Mouse (Mus musculus): ENCODE measurements around the gene Aurkb. TPM values are rescaled to one million over a fixed set of nuclear protein-coding genes. Genes with fewer than 3 reads are reported as not detected.

The Aurkb gene
- polyA plus RNA-seq, 1 experiment from 2014 or later, result 177 TPM

DNA sequence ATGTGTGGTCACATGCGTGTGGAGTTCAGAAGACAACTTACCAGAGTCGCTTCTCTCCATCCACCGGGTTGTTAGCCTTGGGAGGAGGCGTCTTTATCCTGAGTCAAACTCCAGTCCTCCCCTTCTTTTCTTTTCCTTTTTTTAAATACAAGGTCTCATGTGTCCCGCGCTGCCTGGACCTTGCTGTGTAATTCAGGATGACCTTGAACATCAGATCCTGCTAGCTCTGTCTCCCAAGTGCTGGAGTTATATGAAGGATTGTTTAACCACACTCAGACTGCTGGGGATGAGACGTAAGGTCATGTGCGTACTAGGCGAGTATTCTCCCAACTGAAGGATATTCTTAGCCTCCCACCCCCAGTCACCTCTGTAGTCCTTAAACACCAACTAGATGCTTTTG lies 31.9 kb downstream of the Aurkb start:
- no peak overlapping the region for H3K4me2 ChIP-seq (replicated peaks; ENCODE audit: low read depth, low read length)
- no peak overlapping the region for H3K9ac ChIP-seq (replicated peaks; ENCODE audit: low read length)
- no peaks in the 10 kb centered on the region for H3K27me3 ChIP-seq (ENCODE audit: insufficient read depth, low read length)
- H3K4me3 ChIP-seq (ENCODE audit: low read length), result no peak overlapping the region
- H3K9me3 ChIP-seq (ENCODE audit: low read length), result no peaks in the 10 kb centered on the region
- ATAC-seq (ENCODE audit: low FRiP score, low TSS enrichment), result no peak
- no peaks in the 10 kb centered on the region for H3K36me3 ChIP-seq (ENCODE audit: insufficient read depth, low read length)
- peaks cover 12% of the 10 kb centered on the region for H3K4me1 ChIP-seq (ENCODE audit: insufficient read depth, low read length)
- no peak overlapping the region for H3K27ac ChIP-seq (ENCODE audit: low read length)
- 78% methylated on average over 9 of the region's 9 CpGs for WGBS

DNA sequence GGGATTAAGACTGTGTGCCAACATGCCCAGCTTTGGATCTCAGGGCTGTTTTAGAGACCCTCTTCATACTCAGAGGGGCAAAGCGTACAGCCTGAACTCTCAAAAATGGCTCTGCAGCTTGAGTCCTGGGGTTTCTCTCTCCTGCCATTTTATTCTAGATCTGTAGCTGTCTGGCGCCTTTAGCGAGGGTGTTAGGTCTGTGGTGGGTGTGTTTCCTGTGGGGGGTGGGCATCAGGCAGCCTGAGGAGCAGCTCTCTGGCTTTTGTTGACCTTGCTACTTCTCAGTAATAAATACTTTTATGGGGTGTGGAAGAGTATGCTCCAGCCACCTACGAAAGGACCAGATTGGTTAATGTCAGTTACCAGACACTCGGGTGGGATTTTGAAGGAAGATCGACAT lies 32.6 kb downstream of the Aurkb start:
- WGBS, result 54% methylated on average over 6 of the region's 6 CpGs
- Histone ChIP-seq H3K27me3 (ENCODE audit: insufficient read depth, low read length) (no peaks in the 10 kb centered on the region), H3K4me1 (ENCODE audit: insufficient read depth, low read length) (peaks cover 8% of the 10 kb centered on the region), H3K9me3 (ENCODE audit: low read length) (no peaks in the 10 kb centered on the region), H3K4me2 (replicated peaks; ENCODE audit: low read depth, low read length) (no peak overlapping the region), H3K9ac (replicated peaks; ENCODE audit: low read length) (no peak overlapping the region), H3K36me3 (ENCODE audit: insufficient read depth, low read length) (no peaks in the 10 kb centered on the region), H3K4me3 (ENCODE audit: low read length) (no peak overlapping the region), H3K27ac (ENCODE audit: low read length) (no peak overlapping the region)
- no peak for ATAC-seq (ENCODE audit: low FRiP score, low TSS enrichment)

DNA sequence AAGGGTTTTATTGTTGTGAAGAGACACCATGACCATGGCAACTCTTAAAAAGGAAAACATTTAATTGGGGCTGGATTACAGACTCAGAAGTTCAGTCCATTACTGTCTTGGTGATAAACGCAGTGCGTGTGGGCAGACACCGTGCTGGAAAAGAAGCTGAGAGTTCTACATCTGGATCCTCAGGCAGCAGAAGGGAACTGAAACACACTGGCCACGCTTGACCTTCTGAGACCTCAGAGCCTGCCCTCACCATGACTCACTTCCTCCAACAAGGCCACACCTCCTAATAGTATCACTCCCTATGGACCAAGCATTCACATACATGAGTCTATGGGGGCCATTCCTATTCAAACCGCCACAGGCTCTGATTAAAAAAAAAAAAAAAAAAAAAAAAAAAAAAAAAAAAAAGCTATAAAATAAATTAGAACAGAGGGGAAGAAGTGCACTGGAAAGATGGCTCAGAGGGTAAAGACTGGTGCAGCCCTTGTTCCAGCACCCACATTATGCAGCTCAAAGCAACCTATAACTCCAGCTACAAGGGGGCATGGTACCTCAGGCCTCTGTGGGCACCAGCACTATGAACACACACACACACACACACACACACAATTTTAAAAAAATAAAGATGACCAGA lies 33.5 kb downstream of the Aurkb start:
- Histone ChIP-seq H3K27me3 (ENCODE audit: insufficient read depth, low read length) (no peaks in the 10 kb centered on the region), H3K9me3 (ENCODE audit: low read length) (no peaks in the 10 kb centered on the region), H3K4me2 (replicated peaks; ENCODE audit: low read depth, low read length) (no peak overlapping the region), H3K27ac (ENCODE audit: low read length) (no peak overlapping the region), H3K9ac (replicated peaks; ENCODE audit: low read length) (no peak overlapping the region), H3K36me3 (ENCODE audit: insufficient read depth, low read length) (no peaks in the 10 kb centered on the region), H3K4me3 (ENCODE audit: low read length) (no peak overlapping the region), H3K4me1 (ENCODE audit: insufficient read depth, low read length) (peaks cover 8% of the 10 kb centered on the region)
- 43% methylated on average over 5 of the region's 5 CpGs for WGBS
- no peak for ATAC-seq (ENCODE audit: low FRiP score, low TSS enrichment)

DNA sequence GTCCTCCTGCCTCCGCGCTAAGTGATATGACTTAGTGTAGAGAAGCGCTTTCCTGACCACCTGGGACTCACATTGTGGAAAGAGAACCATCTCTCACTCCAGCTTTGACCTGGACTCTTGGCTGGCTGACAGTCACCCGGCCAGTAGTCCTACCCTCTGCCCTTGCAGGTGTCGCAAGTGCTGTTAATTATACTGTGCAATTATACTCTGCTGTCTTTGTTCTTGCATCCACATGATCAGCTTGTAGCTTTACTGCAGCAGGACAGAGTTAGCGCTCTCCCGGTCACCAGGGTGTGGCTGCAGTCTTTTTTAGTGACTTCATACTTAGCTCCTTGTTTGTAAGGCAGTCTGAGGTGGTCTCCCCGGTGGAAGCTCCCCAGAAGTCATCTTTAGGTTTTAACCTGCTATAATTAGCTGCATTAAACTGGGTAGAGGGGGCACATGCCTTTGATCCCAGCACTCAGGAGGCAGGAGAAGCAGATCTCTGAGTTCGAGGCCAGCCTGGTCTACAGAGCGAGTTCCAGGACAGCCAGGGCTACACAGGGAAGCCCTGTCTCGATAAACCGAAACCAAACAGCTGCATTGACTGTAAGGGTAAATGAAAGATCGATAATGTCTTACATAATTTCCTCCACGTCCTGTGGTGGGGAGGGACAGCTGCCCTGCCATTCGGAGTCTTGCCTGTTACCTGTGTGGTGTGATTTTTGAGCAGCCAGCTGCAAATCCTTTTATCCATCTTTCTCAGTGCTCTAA lies 34.8 kb downstream of the Aurkb start:
- H3K27ac ChIP-seq (ENCODE audit: low read length), result no peak overlapping the region
- peaks cover 8% of the 10 kb centered on the region; the same call in 1 of the 2 replicates for H3K4me1 ChIP-seq (ENCODE audit: insufficient read depth, low read length)
- H3K4me3 ChIP-seq (ENCODE audit: low read length), result no peak overlapping the region
- ATAC-seq (ENCODE audit: low FRiP score, low TSS enrichment), result no peak
- no peaks in the 10 kb centered on the region for H3K27me3 ChIP-seq (ENCODE audit: insufficient read depth, low read length)
- no peak overlapping the region for H3K9ac ChIP-seq (replicated peaks; ENCODE audit: low read length)
- no peaks in the 10 kb centered on the region for H3K9me3 ChIP-seq (ENCODE audit: low read length)
- 71% methylated on average over 15 of the region's 15 CpGs for WGBS
- H3K36me3 ChIP-seq (ENCODE audit: insufficient read depth, low read length), result no peaks in the 10 kb centered on the region
- no peak overlapping the region for H3K4me2 ChIP-seq (replicated peaks; ENCODE audit: low read depth, low read length)

DNA sequence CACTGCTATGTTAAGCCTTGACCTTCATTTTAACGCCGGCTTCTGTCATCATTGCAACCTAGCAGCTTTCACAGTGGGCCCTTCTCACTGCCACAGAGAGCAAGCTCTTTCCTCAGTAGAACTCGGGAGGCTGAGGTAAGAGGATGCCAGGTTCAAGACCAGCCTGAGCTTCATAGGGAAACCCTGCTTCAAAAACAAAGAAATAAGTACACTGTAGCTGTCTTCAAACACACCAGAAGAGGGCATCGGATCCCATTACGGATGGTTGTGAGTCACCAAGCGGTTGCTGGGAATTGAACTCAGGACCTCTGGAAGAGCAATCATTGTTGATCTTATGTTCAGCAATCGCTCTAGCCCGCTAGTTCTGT lies 35.4 kb downstream of the Aurkb start:
- no peak overlapping the region for H3K4me2 ChIP-seq (replicated peaks; ENCODE audit: low read depth, low read length)
- no peaks in the 10 kb centered on the region for H3K27me3 ChIP-seq (ENCODE audit: insufficient read depth, low read length)
- no peak overlapping the region for H3K4me3 ChIP-seq (ENCODE audit: low read length)
- WGBS, result 95% methylated on average over 8 of the region's 8 CpGs
- no peak overlapping the region for H3K27ac ChIP-seq (ENCODE audit: low read length)
- no peaks in the 10 kb centered on the region for H3K36me3 ChIP-seq (ENCODE audit: insufficient read depth, low read length)
- no peaks in the 10 kb centered on the region for H3K9me3 ChIP-seq (ENCODE audit: low read length)
- no peak overlapping the region for H3K9ac ChIP-seq (replicated peaks; ENCODE audit: low read length)
- ATAC-seq (ENCODE audit: low FRiP score, low TSS enrichment), result no peak
- H3K4me1 ChIP-seq (ENCODE audit: insufficient read depth, low read length), result peaks cover 8% of the 10 kb centered on the region; the same call in 1 of the 2 replicates

DNA sequence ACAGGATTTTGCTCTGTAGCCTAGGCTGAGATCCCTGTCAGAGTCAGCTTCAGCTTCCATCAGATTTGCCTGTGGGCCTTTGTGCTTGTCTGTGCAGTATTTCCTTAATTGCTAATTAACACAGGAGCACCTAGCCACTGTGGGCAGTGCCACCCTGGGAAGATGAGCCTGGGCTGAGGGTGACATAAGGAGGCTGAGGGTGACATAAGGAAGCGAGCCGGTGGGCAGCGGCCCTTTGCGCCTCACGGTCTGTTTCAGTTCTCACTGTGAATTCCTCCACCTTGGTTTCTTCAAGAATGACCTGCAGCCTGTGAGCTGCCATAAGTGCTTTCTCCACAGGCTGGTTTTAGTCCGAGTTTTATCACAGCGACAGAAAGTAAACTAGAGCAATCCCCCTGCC lies 36.2 kb downstream of the Aurkb start:
- H3K4me3 ChIP-seq (ENCODE audit: low read length), result no peak overlapping the region
- 78% methylated on average over 7 of the region's 7 CpGs for WGBS
- H3K27me3 ChIP-seq (ENCODE audit: insufficient read depth, low read length), result no peaks in the 10 kb centered on the region
- no peak overlapping the region for H3K9ac ChIP-seq (replicated peaks; ENCODE audit: low read length)
- peaks cover 11% of the 10 kb centered on the region for H3K4me1 ChIP-seq (ENCODE audit: insufficient read depth, low read length)
- no peak overlapping the region for H3K27ac ChIP-seq (ENCODE audit: low read length)
- no peaks in the 10 kb centered on the region for H3K9me3 ChIP-seq (ENCODE audit: low read length)
- no peak for ATAC-seq (ENCODE audit: low FRiP score, low TSS enrichment)
- H3K4me2 ChIP-seq (replicated peaks; ENCODE audit: low read depth, low read length), result no peak overlapping the region
- no peaks in the 10 kb centered on the region for H3K36me3 ChIP-seq (ENCODE audit: insufficient read depth, low read length)

DNA sequence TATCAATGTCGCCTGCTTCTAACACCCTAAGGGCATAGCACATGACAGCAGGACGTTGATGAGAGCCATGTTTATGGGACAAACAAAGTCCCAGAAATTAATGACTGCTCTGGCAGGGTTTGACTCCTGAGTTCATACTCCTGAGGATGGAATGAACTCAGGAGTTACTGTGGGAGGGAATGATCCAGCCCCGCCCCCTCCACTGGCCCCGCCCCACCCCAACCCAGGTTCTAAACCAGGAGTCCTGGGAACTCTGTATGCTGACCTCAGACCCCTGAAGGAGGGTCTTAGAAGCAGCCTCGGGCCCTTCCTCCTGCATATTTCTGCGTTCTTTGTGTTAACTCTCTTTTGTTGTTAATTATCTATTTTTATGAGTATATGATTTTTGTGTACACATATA lies 40.2 kb downstream of the Aurkb start:
- no peak overlapping the region for H3K4me2 ChIP-seq (replicated peaks; ENCODE audit: low read depth, low read length)
- no peak for ATAC-seq (ENCODE audit: low FRiP score, low TSS enrichment)
- no peaks in the 10 kb centered on the region for H3K9me3 ChIP-seq (ENCODE audit: low read length)
- no peak overlapping the region for H3K9ac ChIP-seq (replicated peaks; ENCODE audit: low read length)
- H3K27ac ChIP-seq (ENCODE audit: low read length), result no peak overlapping the region
- peaks cover 33% of the 10 kb centered on the region for H3K4me1 ChIP-seq (ENCODE audit: insufficient read depth, low read length)
- no peaks in the 10 kb centered on the region for H3K27me3 ChIP-seq (ENCODE audit: insufficient read depth, low read length)
- H3K4me3 ChIP-seq (ENCODE audit: low read length), result no peak overlapping the region
- peaks cover 4% of the 10 kb centered on the region; the same call in 1 of the 2 replicates for H3K36me3 ChIP-seq (ENCODE audit: insufficient read depth, low read length)
- WGBS, result 63% methylated on average over 6 of the region's 6 CpGs

DNA sequence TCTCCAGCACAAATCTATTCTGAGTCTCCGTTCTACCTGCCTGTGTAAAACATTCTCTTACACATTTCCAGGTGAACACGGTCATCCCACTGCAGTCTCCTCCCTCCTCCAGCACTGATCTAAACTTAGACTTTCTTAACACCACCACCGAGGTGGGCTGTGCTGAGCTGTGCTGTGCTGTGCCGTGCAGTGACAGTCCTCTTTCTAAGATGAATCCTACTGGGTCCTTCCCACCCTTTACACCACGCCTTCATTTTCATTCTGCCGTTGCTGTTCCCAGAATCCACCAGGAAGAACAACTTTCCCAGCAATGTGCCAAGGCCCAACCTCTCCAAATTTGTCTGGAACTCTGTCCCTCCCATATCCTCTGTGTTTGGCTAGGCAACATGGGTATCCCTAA lies 40.9 kb downstream of the Aurkb start:
- peaks cover 11% of the 10 kb centered on the region; the same call in 1 of the 2 replicates for H3K36me3 ChIP-seq (ENCODE audit: insufficient read depth, low read length)
- 0 out of 2 replicates have a peak overlapping the region, but pooled peaks have one; percentile 13 for H3K9ac ChIP-seq (replicated peaks; ENCODE audit: low read length)
- no peak overlapping the region for H3K4me3 ChIP-seq (ENCODE audit: low read length)
- 46% methylated on average over 6 of the region's 6 CpGs for WGBS
- no peak overlapping the region for H3K4me2 ChIP-seq (replicated peaks; ENCODE audit: low read depth, low read length)
- peaks cover 35% of the 10 kb centered on the region for H3K4me1 ChIP-seq (ENCODE audit: insufficient read depth, low read length)
- H3K27me3 ChIP-seq (ENCODE audit: insufficient read depth, low read length), result no peaks in the 10 kb centered on the region
- no peaks in the 10 kb centered on the region for H3K9me3 ChIP-seq (ENCODE audit: low read length)
- ATAC-seq (ENCODE audit: low FRiP score, low TSS enrichment), result no peak
- H3K27ac ChIP-seq (ENCODE audit: low read length), result peak overlapping the region; percentile 70; the same call in 1 of the 2 replicates

DNA sequence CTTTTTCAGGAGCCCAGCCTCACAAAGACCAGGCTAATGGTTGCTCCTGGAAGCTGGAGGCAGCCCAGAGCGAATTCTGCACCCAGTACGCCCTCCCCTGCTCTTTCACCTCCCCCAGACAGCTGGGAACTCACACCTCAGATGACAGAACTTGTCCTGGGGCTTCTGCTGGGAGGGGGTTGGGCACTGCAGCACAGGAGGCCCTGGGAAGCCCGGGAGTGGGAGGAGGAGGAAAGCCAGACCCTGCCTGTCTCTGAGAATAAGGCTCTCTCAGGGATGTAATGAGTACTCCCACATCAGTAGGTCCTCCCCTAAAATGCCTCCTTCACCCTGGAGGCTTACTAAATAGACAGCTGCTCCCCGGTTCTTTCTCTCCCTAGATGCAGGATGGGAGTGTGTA lies 41.6 kb downstream of the Aurkb start:
- ATAC-seq (ENCODE audit: low FRiP score, low TSS enrichment), result peak; percentile 69
- WGBS, result 16% methylated on average over 4 of the region's 4 CpGs
- peak overlapping the region; percentile 13; the same call in 1 of the 2 replicates for H3K9ac ChIP-seq (replicated peaks; ENCODE audit: low read length)

DNA sequence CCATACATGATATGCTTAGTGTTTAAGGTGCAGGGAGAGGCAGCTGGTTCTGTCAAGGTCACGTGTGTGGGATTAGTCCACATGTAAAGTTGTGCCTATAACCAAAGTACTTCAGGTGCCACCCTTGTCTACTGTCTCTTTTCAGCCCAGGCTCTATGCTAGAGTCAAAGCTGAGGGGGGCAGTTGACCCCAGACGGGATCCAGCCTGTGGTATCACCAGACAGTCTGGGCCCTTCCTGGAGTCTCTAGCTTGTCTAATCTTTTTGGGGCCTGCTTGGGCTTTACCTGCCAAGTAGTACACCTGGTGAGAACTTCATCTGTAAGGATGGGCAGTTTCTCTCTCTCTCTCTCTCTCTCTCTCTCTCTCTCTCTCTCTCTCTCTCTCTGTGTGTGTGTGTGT lies 42.1 kb downstream of the Aurkb start:
- H3K27ac ChIP-seq (ENCODE audit: low read length), result peak overlapping the region; percentile 97
- 54% methylated on average over 2 of the region's 2 CpGs for WGBS
- peak overlapping the region; percentile 99; the same call in 1 of the 2 replicates for H3K9ac ChIP-seq (replicated peaks; ENCODE audit: low read length)
- no peaks in the 10 kb centered on the region for H3K9me3 ChIP-seq (ENCODE audit: low read length)
- H3K36me3 ChIP-seq (ENCODE audit: insufficient read depth, low read length), result peaks cover 16% of the 10 kb centered on the region; the same call in 1 of the 2 replicates
- ATAC-seq (ENCODE audit: low FRiP score, low TSS enrichment), result peak; percentile 29
- H3K4me1 ChIP-seq (ENCODE audit: insufficient read depth, low read length), result peaks cover 37% of the 10 kb centered on the region
- no peak overlapping the region for H3K4me2 ChIP-seq (replicated peaks; ENCODE audit: low read depth, low read length)
- no peak overlapping the region for H3K4me3 ChIP-seq (ENCODE audit: low read length)
- no peaks in the 10 kb centered on the region for H3K27me3 ChIP-seq (ENCODE audit: insufficient read depth, low read length)

More for the DNA sequence above, 41.6 kb downstream of the Aurkb start:
- Histone ChIP-seq H3K4me2 (replicated peaks; ENCODE audit: low read depth, low read length) (no peak overlapping the region), H3K27me3 (ENCODE audit: insufficient read depth, low read length) (no peaks in the 10 kb centered on the region), H3K27ac (ENCODE audit: low read length) (peak overlapping the region; percentile 97), H3K9me3 (ENCODE audit: low read length) (no peaks in the 10 kb centered on the region), H3K4me3 (ENCODE audit: low read length) (no peak overlapping the region), H3K4me1 (ENCODE audit: insufficient read depth, low read length) (peaks cover 37% of the 10 kb centered on the region), H3K36me3 (ENCODE audit: insufficient read depth, low read length) (peaks cover 14% of the 10 kb centered on the region; the same call in 1 of the 2 replicates)
